Mouse (Mus musculus) c-Kit-positive CD71-positive TER-119-positive erythroid progenitor cells, embryonic 14.5 days (primary cell): Measurements from ENCODE around the gene Selenon.

Source experiments
- DNase-seq: peaks from one replicate; pipeline ENCODE4 v3.0.0-alpha.2; 2013; ENCODE audit warnings: low spot score

Selenon gene

DNA sequence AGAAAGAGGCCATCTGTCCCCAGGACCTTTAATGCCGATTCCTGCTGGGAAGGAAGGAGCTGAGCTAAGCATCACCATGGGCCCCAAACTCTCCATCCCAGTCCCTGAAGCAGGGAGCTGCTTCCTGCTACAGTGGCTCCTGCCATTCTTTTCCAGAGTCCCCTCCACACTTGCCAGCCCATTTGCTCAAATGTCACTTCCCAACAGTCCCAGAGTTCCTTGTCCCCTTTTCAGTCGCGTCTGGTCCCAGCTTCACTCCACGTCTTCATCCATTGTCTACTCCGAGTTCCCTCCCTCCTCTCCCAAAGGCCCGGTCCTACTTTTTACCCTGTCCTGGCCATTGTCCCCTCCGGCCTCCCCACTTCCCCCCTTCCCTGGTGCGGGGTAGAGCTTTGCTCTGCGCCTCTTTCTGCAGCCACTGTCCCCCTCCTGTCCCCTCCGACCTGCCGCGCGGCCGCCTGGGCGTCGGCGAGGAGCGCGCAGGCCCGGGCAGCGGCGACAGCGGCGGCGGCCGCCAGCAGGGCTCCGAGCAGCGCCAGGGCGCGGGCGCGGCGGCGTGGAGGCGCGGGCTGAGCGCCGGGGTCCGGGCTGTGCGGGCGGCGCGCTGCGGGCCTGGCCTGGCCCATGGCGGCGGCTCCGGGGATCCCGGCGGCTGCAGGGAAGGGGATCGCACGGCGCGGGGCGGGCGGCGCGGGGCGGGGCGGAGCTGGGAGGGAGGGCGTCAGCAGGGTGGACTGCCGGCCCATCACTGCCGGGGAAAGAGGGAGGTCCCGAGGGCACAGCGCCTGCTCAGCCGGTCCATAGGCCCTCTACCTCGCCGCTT, at the start of gene Selenon:
Gene Selenon, minus strand, starts transcription at position 673 of the 823 bp plus-strand sequence.
- no peak for DNase-seq

DNA sequence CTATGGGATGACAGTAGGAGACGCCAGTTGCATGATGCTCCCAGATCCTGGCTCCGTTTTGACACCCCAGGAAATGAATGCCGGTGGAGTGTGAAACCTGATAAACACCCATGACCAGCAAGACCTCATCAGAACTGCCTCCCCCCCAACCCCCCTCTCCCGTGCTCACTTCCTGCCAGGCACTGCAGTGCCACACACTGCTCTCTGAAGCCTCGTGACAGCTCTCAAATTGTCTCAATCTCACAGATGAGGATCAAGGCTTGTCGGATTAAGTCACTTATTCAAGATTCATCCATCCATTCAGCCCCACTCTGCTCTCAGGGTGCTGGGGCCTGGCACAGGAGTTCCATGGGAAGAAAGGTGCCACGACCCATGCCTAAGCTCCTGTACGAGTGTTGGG, 49.4 kb upstream of the Selenon start:
- DNase-seq: no peak

DNA sequence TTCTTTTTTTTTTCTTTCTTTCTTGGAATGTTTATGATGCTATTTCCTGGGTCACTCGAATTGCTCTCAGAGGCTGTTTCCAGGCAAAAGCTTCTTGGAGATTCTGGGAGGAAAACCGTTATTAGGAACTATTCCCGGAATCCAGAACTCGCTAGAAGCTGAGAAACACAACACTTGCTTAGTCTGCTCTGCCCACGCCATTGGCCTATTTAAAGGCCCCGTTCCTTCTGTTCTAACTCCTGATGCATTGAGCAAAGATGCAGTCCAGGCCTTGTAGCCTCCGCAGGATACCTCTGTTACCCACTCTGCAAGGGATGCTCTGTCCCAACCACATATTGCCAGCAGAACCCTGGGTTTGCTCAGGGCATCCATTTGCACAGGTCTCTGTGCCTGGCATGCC, 48.8 kb upstream of the Selenon start:
- DNase-seq: no peak

DNA sequence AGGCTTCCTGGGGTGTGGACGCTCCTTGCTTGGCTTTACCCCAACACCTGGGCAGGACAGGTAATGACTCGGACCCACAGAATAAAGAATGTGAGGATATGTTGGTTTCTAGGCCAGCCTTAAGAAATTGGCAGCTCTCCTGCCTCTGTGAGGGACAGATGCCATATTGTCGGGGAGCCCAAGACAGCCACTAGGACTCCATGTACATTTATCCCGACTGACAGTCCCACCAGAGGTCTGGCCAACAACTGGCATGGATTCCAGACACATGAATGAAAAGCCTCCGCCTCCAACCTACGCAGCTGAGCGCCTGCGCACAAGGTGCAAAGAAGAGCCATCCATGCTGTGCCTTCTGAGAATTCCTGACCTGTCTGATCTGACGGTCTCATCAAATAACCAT, 48.1 kb upstream of the Selenon start:
- no peak for DNase-seq

DNA sequence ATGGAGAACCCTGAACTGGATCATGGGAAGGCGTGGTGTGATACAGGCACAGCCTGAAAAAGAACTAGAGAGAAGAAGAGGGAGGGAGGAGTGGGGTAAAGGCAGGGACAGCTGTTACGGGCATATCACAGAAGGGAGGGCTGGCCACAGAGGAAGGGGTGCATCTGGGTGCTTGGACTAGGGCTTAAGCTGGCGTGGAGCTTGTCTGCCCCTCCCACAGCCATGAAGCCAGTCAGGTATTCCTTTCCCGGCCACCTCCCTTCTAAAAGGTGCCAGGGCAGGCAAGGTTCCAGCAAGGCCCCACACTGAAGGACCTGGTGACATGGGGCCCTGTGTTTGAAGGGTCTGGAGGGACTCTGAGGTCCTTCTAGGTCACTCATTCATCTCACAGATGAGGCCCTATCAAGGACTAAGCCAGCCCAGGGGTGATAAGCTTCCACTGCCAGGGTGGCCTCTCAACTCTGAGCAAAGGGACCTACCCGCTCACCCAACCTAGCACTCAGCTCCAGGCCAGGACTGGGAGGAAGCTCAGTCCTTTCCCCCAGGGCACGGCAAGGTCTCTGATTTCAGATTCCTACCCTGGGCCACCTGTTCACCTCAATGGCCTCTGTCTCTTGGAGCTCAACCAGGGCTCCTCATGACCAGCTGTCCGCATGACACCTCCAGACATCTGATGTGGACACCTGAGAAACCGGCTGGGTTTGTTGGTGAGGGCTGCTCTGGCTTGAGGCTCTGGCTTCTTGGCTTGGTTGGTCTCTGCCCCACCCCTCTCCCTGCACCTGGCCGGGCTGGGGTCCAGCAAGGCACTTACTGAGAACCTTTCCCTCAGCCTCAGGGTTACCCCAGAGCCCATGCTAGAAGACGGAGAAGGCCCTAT, 45.1 kb upstream of the Selenon start:
- DNase-seq: no peak

DNA sequence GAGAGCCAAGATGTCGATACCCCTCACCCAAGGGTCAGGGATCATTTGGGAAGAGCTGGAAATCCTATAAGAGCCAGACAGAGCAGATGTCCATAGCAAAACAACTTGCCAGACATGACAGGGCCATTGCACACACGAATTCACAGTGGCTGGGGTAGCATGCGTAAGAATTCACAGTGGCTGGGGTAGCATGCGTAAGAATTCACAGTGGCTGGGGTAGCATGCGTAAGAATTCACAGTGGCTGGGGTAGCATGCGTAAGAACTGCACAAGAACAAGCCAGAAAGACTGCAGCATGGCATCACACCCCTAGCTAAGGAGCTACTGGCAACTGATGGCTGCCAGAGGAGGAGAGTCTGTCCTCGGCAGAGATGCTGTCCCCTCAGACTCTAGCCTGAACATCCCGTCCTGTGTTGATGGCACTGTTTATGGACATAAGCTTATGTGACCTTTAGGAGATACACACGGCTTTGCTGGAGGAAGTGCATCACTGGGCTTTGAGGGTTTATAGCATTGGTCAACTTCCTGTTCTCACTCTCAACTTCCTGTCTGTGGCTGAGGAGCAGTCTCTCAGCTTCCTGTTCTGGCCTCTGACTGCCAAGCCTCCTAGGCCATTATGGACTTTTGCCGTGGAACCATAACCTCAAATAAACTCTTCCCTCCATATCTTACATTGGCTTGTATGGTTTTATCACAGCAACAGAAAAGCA, 42.9 kb upstream of the Selenon start:
- no peak for DNase-seq

DNA sequence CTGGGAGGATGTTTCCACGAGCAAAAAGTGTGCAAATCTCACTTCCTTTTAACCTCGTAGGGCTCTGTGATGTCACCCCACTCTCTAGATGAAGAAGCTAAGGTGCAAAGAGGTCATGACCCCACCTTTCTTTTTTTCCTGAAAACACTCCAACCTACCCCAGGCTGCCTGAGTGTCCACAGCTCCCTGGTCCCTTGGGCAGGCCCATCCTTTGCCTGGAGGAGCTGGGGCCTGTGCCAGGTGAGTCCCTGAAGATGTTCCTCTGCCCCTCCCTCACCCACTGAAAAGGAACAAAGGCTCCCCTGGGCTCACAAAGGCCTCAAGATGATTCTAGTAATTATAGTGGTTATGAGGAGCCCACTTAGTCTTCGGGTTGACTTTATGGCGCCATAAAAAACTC, 40.5 kb upstream of the Selenon start:
- no peak for DNase-seq

DNA sequence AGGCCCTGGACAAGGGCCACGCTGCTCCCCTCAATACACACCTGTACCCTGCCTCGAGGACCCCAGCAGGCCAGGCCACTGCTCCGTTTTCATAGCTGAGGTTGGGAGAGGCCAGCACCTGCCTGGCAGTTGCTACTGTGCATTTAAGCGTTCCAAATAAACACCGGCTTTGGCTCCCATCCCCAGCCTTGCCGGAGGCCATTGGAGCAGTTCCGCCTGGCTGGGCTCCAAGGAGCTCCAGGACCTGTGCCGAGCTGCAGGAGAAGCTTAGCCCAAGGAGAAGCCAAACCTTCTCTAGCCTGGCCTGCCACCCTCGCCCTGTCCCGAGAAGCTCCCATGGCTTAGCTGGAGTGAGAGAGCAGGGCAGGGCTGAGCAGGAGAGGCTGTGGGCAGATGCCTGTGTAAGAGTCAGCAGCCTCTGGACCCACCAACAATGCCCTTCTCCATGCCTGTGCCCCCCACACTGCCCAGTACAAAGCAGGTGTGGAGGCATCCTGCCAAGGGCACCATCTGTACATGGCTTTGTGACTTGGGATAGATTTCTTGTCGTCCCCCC, 39.6 kb upstream of the Selenon start:
- DNase-seq: no peak

DNA sequence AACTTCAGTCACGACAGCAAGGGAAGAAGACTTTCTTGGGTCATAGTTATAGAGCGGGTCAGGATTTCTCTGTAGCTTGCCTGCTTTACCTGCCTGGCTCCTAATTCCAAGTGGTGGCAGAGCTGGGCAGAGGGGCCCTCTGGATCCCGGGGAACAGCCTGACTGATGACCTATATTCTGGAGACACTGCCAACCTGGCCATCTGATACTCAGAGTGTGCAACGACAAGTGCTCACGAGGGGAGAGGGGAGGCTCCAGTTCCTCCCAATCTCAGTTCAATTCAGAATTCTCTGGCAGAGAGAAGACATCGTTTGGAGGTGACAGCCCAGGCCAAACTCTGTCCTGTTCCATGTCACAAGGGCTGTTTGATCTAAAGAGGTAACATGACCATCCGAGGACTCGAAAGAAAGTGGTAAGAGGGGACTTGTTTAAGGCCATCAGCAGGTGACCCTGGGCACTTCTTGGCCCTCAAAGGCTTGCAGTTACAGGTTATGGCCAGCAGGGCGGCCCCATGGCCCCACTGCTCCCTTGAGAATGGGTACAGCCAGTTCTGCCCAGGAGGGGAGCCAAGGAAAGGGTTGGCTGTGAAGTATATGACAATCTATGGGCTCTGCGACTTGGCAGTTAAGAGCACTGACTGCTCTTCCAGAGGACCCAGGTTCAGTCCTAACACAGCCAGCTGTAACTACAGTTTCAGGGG, 38.4 kb upstream of the Selenon start:
- no peak for DNase-seq

DNA sequence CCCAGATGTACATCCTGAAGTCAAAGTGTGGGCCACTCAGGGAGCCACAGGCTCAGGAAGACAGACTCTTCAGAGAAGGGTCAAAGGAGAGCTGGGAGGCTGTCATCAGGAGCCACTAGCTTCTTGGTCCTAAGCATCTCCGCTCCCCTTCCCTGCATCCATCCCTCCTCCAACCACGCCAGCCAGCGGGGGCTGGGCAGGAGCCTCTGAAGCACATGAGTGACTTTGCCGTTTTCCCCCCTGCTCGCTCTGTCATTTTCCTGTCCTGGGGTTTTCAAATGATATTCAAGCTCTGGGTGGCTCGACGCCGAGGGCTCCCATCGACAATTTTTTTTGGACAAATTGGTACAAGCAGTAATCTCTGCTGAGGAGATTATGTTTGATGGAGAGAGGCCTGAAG, 37.8 kb upstream of the Selenon start:
- no peak for DNase-seq

DNA sequence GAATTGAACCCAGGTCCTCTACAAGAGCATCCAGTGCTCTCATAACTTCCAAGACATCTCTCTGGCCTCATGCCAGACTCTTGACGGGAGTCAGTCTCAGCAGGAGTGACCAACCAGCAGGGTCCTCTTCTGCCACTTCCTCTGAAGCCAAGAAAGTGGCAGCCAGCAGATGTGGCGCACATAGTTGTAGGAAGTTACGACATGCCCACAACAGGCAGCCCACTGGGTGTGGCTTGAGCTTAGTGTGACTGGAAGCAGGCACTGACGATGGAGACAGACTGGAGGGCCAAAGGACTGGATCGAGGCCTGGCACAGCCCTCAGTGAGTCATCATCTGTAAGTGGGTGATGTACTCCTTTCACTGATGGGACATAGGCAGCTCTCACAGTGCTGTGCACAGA, 37.0 kb upstream of the Selenon start:
- DNase-seq: no peak

DNA sequence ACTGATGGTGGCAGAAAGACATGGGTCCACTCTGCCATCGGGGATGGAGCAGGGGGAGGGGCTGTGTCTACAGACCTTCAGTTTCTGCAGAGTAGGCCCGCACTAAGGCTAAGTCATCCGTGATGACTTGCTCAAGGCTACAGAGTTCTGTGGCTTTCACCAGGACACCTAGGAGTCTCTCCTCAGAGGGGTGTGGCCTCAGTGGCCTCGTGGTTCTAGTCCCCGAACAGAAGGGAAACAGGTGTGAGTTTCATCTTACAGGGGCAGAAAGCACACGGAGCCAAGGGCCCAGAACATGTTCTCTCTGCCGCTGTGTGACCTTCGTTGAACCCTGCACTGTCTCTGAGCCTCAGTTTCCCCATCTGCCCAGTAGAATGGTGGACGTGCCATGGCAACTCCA, 36.3 kb upstream of the Selenon start:
- DNase-seq: no peak

DNA sequence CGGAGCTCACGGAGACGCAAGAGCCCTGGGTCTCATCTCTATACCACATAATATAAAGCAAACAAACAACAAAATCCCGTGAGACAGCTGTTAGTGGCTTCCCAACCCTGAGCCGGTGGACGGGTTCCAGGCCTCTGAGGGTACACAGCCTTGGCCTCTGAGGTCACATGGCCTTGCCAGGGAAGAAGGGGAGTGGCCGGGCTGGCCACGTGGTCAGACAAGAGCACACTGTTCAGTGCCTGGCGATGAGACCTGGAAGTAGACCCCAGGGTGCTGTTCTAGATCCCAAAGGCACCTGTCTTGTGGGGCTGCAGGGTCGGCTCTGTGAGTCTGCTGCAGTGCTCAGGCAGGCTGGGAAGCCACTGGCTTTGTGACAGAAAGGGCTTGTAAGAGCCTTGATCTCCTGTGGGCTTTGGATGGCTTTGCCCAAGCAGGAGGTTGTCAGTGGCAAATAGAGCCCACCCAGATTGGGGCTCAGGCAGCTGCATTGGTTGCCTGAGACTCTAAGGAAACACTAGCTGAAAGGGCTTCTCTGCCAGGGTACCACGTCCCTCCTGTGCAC, 35.8 kb upstream of the Selenon start:
- no peak for DNase-seq

DNA sequence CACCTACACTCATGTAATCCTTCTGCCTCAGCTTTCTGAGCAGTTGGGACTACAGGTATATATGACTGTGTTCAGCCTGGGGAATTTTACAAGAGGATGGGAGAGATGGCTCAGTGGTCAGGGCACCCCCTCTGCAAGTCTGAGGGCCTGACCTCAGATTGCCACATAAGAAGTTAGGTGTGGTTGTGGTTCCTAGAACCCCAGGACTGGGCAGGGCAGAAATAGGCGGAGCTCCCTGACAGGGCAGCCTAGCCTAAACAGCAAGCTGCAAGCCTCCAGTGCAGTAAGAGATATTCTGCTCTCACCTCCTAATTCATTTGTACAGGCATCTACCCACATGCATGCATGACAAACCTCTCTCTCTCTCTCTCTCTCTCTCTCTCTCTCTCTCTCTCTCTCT, 34.7 kb upstream of the Selenon start:
- DNase-seq: no peak

DNA sequence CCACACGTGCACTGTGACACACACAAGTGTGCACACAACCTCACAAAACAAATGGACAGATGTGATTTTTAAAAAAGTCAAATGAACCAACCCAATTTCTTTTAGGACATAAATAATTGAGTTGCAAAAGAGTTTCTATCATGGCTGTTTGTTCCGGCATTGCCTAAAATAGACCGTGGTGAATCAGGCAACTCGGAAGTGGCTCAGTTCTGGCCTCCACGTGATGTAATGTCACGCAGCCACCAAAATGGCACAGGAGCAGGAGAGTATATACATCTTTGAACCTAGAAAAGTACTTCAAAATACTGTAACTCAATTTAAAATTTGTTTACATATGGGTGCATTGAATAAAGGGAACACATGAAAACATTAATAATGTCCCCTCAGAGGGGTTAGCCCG, 34.2 kb upstream of the Selenon start:
- DNase-seq: no peak

DNA sequence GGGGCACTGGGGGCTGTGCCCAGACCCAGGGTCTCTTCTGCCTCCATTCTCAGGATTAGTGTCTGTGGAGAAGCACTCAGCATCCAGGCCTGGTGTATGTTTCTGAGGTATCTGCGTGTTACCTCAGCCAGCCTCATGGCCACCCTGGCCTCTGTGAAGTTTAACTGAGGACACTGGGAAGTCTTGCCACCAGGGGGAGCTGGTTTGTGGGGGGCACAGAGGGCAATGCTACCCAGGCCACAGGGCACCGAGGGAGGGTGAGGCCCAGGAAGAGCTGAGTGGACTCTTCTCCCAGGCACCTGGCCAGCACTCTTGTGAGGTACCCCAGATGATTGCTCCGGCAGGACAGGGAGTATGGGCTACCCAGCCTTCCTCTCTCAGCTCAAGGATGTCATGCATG, 31.5 kb upstream of the Selenon start:
- DNase-seq: no peak

DNA sequence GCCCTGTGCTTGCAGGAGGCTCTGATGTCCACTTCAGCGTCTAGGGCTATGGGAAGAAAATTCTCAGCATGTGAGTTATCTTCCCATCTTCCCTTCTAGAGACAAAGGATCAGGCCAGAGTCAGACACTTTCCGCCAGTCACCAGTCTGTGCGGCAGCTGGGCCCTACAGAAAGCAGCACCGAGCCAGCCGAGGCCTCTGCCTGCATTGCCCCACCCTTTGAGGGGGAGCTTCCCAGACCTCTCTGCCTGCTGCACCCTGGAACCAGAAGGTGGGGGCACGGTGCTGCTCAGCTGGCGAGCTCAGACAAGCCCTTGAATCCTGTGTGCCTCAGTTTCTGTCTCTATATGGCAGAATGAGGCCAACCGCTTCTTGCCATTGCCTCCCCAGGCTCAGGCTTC, 29.4 kb upstream of the Selenon start:
- no peak for DNase-seq

DNA sequence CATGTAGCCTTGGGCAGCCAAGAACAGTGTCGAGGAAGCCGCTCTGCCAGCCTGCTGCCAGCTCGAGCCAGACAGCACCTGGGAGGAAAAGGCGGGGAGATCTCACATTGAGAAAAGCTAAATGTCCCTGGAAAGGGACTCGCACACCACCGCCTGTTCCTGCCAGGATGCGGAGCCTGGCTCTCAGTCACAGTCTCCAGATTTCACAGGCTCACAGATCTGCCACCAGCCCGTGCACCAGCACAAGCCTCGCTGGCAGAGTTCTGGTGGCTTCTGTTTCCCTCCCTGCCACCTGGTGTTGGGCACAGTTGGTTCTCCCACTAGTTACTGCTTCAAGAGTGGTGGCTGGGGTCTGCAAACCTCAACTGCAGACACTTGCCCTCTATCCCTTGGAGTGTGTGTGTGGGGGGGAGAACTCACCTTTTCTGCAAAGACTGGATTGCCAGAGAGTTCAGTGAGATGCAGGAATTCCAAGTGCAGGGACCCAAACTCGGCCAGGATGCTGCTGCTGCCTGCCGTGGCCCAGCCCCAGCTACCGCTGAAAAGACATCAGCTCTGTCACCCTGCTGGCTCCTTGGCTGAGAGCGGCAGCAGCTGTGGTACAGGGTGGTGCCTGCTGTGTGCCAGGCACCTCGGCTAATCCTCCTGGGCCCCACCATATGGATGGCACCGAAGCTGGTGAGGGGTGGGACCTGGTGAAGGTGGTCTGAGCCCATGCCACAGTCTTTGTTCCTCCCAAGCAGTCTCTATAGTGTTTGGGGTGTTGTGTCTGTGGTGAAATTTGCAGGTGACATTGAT, 28.6 kb upstream of the Selenon start:
- DNase-seq: no peak

DNA sequence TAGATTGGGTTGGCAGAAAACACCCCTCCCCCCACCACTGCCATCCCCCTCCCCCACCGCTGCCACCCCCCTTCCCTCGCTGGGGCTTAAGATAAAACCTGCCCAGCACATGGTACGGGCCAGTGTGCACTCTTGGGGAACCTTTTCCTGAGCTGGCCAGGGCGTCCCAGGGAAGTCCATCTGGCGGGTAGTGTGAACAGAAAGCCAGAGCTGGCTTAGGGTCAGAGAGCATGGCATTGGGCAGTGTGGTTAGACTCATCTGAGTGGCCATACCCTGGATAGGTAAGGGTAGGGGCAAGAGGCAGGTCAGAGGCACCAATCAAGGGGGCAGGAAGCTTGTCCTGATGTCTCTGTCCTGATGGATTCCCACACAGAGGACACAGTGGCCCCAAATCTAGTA, 27.7 kb upstream of the Selenon start:
- DNase-seq: no peak

DNA sequence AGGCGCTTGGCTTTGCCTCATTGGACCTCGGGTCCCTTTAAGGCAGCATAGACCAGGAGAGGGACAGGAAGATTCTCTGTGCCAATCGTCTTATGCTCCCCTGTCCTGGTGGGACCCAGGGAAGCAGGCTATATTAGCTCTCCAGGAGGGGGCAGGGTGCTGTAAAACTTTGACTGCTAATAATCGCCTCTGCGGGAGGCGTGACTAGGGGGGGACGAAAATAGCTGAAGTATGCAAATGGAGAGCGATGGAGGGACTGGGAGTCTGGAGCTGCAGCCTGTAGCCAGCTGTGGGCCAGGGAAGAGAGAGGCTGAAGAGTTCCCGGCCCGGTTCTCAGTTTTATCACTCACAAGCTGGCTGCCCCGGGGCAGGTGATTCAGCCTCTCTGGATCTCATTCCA, 27.2 kb upstream of the Selenon start:
- no peak for DNase-seq

DNA sequence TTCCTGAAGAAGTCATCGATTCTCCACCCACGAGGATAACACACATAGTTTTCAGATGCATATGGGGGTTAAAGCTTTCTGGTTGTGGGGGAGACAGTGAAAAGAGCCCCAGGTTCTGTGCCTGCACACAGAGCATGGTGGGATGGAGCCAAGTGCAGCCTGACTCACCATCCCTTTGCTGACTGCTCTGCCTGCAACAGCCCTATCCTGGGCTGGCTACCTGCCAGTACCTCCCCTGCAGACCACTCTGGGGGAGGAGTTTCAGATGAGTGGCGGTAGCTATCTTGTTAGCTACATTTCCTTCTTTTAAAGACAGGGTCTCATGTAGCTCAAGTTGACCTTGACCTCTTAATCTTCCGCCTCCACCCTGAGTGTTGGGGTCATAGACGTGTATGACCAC, 26.4 kb upstream of the Selenon start:
- DNase-seq: no peak
